Mouse (Mus musculus): ENCODE results near the gene Med29. TPM values are rescaled to one million over a fixed set of nuclear protein-coding genes. Genes with fewer than 3 reads are reported as not detected.

The Med29 gene
- polyA plus RNA-seq, 1 experiment from 2014 or later, result 45.8 TPM

DNA sequence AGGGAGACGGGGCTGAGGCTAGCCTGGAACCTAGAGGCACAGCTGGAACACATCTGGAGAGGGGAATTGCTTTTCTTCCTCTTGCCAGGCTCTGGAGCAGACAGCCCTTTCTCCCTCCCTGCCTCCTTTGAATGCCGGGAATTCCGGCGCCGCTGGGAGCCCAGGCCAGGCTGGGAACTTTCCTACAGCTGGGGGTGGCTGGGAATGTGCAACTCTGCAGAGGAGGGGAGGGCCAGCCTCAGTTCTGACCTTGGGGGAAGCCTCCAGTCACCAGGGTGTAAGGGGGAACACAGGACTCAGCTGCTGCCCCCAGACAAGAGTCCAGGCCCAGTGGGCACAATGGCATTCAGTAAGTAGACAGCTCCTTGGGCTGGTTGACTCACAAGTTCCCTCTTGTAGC is 35.5 kb downstream of the Med29 start:
- ATAC-seq (ENCODE audit: insufficient read depth, low FRiP score, low TSS enrichment) (no peak), DNase-seq (ENCODE audit: low spot score) (peak; percentile 64)
- no peak overlapping the region for H3K4me3 ChIP-seq (ENCODE audit: low read depth, low read length)
- peaks cover 31% of the 10 kb centered on the region for H3K36me3 ChIP-seq (ENCODE audit: control insufficient read depth, insufficient read depth, low read length)
- H3K4me2 ChIP-seq (ENCODE audit: low read depth), result no peak overlapping the region
- no peaks in the 10 kb centered on the region; the same call in 1 of the 2 replicates for H3K4me1 ChIP-seq (ENCODE audit: control insufficient read depth, insufficient read depth, low read length)
- H3K27me3 ChIP-seq (ENCODE audit: control insufficient read depth, insufficient read depth, low read length), result no peaks in the 10 kb centered on the region
- no peaks in the 10 kb centered on the region for H3K9me3 ChIP-seq (ENCODE audit: control insufficient read depth, low read length)
- WGBS, result 4% methylated on average over 5 of the region's 5 CpGs
- peak overlapping the region; percentile 53; the same call in 1 of the 2 replicates for H3K27ac ChIP-seq (ENCODE audit: low read depth, low read length)
- H3K9ac ChIP-seq (ENCODE audit: low read length), result no peak overlapping the region

- DNase-seq (ENCODE audit: low spot score) (no peak), ATAC-seq (ENCODE audit: insufficient read depth, low FRiP score, low TSS enrichment) (no peak)
- H3K4me2 ChIP-seq (ENCODE audit: low read depth), result no peak overlapping the region
- H3K9ac ChIP-seq (ENCODE audit: low read length), result no peak overlapping the region
- peaks cover 21% of the 10 kb centered on the region for H3K36me3 ChIP-seq (ENCODE audit: control insufficient read depth, insufficient read depth, low read length)
- H3K9me3 ChIP-seq (ENCODE audit: control insufficient read depth, low read length), result no peaks in the 10 kb centered on the region
- WGBS, result 90% methylated on average over 3 of the region's 3 CpGs
- H3K27me3 ChIP-seq (ENCODE audit: control insufficient read depth, insufficient read depth, low read length), result no peaks in the 10 kb centered on the region
- peaks cover 5% of the 10 kb centered on the region for H3K4me1 ChIP-seq (ENCODE audit: control insufficient read depth, insufficient read depth, low read length)
- H3K4me3 ChIP-seq (ENCODE audit: low read depth, low read length), result no peak overlapping the region
- no peak overlapping the region for H3K27ac ChIP-seq (ENCODE audit: low read depth, low read length)
These were observed 37.3 kb downstream of the Med29 start for GRCm38 (mm10) chr7:28355221-28355620.

DNA sequence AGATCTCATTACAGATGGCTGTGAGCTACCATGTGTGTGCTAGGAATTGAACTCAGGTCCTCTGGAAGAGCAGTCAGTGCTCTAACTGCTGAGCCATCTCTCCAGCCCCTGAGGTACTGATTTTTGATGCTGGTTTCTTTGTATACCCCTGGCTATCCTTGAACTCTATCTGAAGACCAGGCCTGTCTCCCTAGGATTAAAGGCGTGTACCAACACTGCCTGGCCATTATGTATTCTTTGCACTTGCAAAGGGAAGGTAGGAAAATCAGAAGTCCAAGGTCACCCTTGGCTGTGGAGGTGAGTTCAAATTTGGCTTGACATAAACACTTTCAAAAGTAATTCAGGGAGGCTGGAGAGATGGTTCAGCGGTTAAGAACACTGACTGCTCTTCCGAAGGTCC is 37.9 kb downstream of the Med29 start:
- no peak for ATAC-seq (ENCODE audit: insufficient read depth, low FRiP score, low TSS enrichment)
- H3K4me3 ChIP-seq (ENCODE audit: low read depth, low read length), result no peak overlapping the region
- no peak for DNase-seq (ENCODE audit: low spot score)
- no peaks in the 10 kb centered on the region for H3K9me3 ChIP-seq (ENCODE audit: control insufficient read depth, low read length)
- H3K27me3 ChIP-seq (ENCODE audit: control insufficient read depth, insufficient read depth, low read length), result no peaks in the 10 kb centered on the region
- H3K4me2 ChIP-seq (ENCODE audit: low read depth), result no peak overlapping the region
- 88% methylated on average over 3 of the region's 3 CpGs for WGBS
- H3K36me3 ChIP-seq (ENCODE audit: control insufficient read depth, insufficient read depth, low read length), result peaks cover 15% of the 10 kb centered on the region
- H3K9ac ChIP-seq (ENCODE audit: low read length), result no peak overlapping the region
- peaks cover 8% of the 10 kb centered on the region for H3K4me1 ChIP-seq (ENCODE audit: control insufficient read depth, insufficient read depth, low read length)
- H3K27ac ChIP-seq (ENCODE audit: low read depth, low read length), result no peak overlapping the region

DNA sequence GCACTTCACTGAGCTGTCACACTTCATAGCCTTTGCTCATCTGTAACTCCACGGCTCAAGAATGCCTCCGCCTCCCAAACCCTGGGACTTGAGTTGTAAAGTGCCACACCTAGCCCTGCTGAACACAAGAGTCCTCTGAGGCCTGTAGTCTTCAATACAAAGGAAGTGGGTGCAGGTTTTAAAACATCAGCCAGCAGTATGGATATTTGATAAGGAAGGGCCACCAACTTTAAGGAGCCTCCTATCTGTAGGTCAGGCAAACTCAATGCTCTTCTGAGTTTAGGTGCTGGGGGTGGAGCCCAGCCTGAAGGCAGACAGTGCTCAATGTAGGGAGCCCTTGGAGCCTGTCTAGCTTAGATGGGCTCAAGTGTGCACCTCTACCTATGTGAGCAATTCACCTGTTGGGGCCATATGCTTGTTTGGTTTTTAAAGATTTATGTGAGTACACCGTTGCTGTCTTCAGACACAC is 38.4 kb downstream of the Med29 start:
- Histone ChIP-seq H3K27ac (ENCODE audit: low read depth, low read length) (no peak overlapping the region), H3K4me2 (ENCODE audit: low read depth) (no peak overlapping the region), H3K4me1 (ENCODE audit: control insufficient read depth, insufficient read depth, low read length) (peaks cover 8% of the 10 kb centered on the region), H3K36me3 (ENCODE audit: control insufficient read depth, insufficient read depth, low read length) (peaks cover 14% of the 10 kb centered on the region), H3K27me3 (ENCODE audit: control insufficient read depth, insufficient read depth, low read length) (no peaks in the 10 kb centered on the region), H3K9ac (ENCODE audit: low read length) (no peak overlapping the region), H3K9me3 (ENCODE audit: control insufficient read depth, low read length) (no peaks in the 10 kb centered on the region), H3K4me3 (ENCODE audit: low read depth, low read length) (no peak overlapping the region)
- DNase-seq (ENCODE audit: low spot score) (no peak), ATAC-seq (ENCODE audit: insufficient read depth, low FRiP score, low TSS enrichment) (no peak)
- WGBS, result 89% methylated on average over 3 of the region's 3 CpGs

DNA sequence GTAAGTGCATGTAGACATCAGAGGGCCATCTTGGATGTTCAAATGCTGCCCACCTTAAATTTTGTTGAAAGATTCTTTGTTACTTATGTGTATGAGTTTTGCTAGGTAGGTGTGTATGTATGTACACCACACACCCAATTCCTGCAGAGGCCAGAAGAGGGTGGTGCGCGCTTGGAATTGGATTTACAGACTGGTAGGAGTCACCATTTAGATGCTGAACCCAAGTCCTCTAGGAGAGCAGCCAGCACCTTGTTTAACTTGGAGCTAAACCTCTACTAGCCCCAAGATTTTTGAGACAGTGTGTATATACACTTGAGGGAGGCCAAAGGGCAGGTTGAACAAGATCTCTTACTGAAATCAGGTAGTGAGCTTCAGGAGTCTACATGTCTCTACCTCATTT is 39.2 kb downstream of the Med29 start:
- DNase-seq (ENCODE audit: low spot score) (no peak), ATAC-seq (ENCODE audit: insufficient read depth, low FRiP score, low TSS enrichment) (no peak)
- no peaks in the 10 kb centered on the region for H3K27me3 ChIP-seq (ENCODE audit: control insufficient read depth, insufficient read depth, low read length)
- H3K4me3 ChIP-seq (ENCODE audit: low read depth, low read length), result no peak overlapping the region
- H3K4me1 ChIP-seq (ENCODE audit: control insufficient read depth, insufficient read depth, low read length), result peaks cover 8% of the 10 kb centered on the region
- H3K9me3 ChIP-seq (ENCODE audit: control insufficient read depth, low read length), result no peaks in the 10 kb centered on the region
- 96% methylated on average over 2 of the region's 2 CpGs for WGBS
- H3K36me3 ChIP-seq (ENCODE audit: control insufficient read depth, insufficient read depth, low read length), result peaks cover 14% of the 10 kb centered on the region
- no peak overlapping the region for H3K9ac ChIP-seq (ENCODE audit: low read length)
- no peak overlapping the region for H3K4me2 ChIP-seq (ENCODE audit: low read depth)
- no peak overlapping the region for H3K27ac ChIP-seq (ENCODE audit: low read depth, low read length)

GRCm38 (mm10) chr7:28351676-28352191 is 40.8 kb downstream of the Med29 start:
- Histone ChIP-seq H3K36me3 (ENCODE audit: control insufficient read depth, insufficient read depth, low read length) (peaks cover 14% of the 10 kb centered on the region), H3K4me1 (ENCODE audit: control insufficient read depth, insufficient read depth, low read length) (peaks cover 8% of the 10 kb centered on the region), H3K9me3 (ENCODE audit: control insufficient read depth, low read length) (no peaks in the 10 kb centered on the region), H3K4me3 (ENCODE audit: low read depth, low read length) (peak overlapping the region; percentile 89), H3K27me3 (ENCODE audit: control insufficient read depth, insufficient read depth, low read length) (no peaks in the 10 kb centered on the region), H3K27ac (ENCODE audit: low read depth, low read length) (no peak overlapping the region), H3K4me2 (ENCODE audit: low read depth) (peak overlapping the region; percentile 93), H3K9ac (ENCODE audit: low read length) (peak overlapping the region; percentile 95)
- DNase-seq (ENCODE audit: low spot score) (no peak), ATAC-seq (ENCODE audit: insufficient read depth, low FRiP score, low TSS enrichment) (no peak)
- 53% methylated on average over 4 of the region's 4 CpGs for WGBS

- H3K4me1 ChIP-seq (ENCODE audit: control insufficient read depth, insufficient read depth, low read length), result peaks cover 8% of the 10 kb centered on the region
- peak within 1 kb of the TSS; percentile 89 for H3K4me3 ChIP-seq (ENCODE audit: low read depth, low read length)
- peak; percentile 92 for ATAC-seq (ENCODE audit: insufficient read depth, low FRiP score, low TSS enrichment)
- no peaks in the 10 kb centered on the region for H3K27me3 ChIP-seq (ENCODE audit: control insufficient read depth, insufficient read depth, low read length)
- peak within 1 kb of the TSS; percentile 95 for H3K9ac ChIP-seq (ENCODE audit: low read length)
- H3K4me2 ChIP-seq (ENCODE audit: low read depth), result peak within 1 kb of the TSS; percentile 93
- WGBS, result under 1% methylated on average over 50 of the region's 50 CpGs
- H3K27ac ChIP-seq (ENCODE audit: low read depth, low read length), result peak within 1 kb of the TSS; percentile 64
- DNase-seq (ENCODE audit: low spot score), result peak; percentile 98
- H3K36me3 ChIP-seq (ENCODE audit: control insufficient read depth, insufficient read depth, low read length), result peaks cover 14% of the 10 kb centered on the region
- no peaks in the 10 kb centered on the region for H3K9me3 ChIP-seq (ENCODE audit: control insufficient read depth, low read length)
These were observed 42.2 kb downstream of the Med29 start, which contains the start of gene Rps16 for GRCm38 (mm10) chr7:28350155-28350883. TSS of gene Rps16 (plus strand) at chr7:28350652.

- Histone ChIP-seq H3K4me3 (ENCODE audit: low read depth, low read length) (no peak overlapping the region), H3K9me3 (ENCODE audit: control insufficient read depth, low read length) (no peaks in the 10 kb centered on the region), H3K9ac (ENCODE audit: low read length) (no peak overlapping the region), H3K27me3 (ENCODE audit: control insufficient read depth, insufficient read depth, low read length) (no peaks in the 10 kb centered on the region), H3K27ac (ENCODE audit: low read depth, low read length) (no peak overlapping the region), H3K36me3 (ENCODE audit: control insufficient read depth, insufficient read depth, low read length) (peaks cover 7% of the 10 kb centered on the region), H3K4me2 (ENCODE audit: low read depth) (no peak overlapping the region), H3K4me1 (ENCODE audit: control insufficient read depth, insufficient read depth, low read length) (peaks cover 8% of the 10 kb centered on the region)
- WGBS, result 90% methylated on average over 7 of the region's 7 CpGs
- DNase-seq (ENCODE audit: low spot score) (no peak), ATAC-seq (ENCODE audit: insufficient read depth, low FRiP score, low TSS enrichment) (no peak)
These were observed 43.9 kb downstream of the Med29 start for GRCm38 (mm10) chr7:28348601-28349000.

DNA sequence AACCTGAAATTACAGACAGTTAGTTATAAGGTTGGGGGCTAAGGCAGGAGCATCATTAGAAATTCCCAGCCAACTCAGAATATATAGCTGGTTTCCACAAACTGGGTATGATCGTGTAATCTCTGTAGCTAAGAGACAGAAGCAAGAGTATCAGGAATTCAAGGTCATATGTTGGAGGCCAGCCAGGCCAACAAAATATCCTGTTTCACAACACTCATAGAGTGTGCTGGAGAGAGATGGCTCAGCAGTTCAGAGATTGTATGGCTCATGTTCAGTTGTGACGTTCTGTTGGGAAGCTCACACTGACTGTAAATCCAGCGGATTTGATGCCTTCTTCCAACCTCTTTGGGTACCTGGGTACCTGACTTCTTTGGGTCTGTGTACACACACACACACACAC is 44.8 kb downstream of the Med29 start:
- Histone ChIP-seq H3K9ac (ENCODE audit: low read length) (no peak overlapping the region), H3K4me3 (ENCODE audit: low read depth, low read length) (no peak overlapping the region), H3K4me2 (ENCODE audit: low read depth) (no peak overlapping the region), H3K9me3 (ENCODE audit: control insufficient read depth, low read length) (no peaks in the 10 kb centered on the region), H3K36me3 (ENCODE audit: control insufficient read depth, insufficient read depth, low read length) (peaks cover 4% of the 10 kb centered on the region; the same call in 1 of the 2 replicates), H3K27ac (ENCODE audit: low read depth, low read length) (no peak overlapping the region), H3K4me1 (ENCODE audit: control insufficient read depth, insufficient read depth, low read length) (peaks cover 8% of the 10 kb centered on the region), H3K27me3 (ENCODE audit: control insufficient read depth, insufficient read depth, low read length) (no peaks in the 10 kb centered on the region)
- ATAC-seq (ENCODE audit: insufficient read depth, low FRiP score, low TSS enrichment) (no peak), DNase-seq (ENCODE audit: low spot score) (no peak)
- WGBS, result 81% methylated on average over 3 of the region's 3 CpGs

All from neural tube, embryonic 11.5 days (tissue).